Mouse (Mus musculus) urinary bladder, postnatal 36 days (tissue): ENCODE measurements around the gene Sox14.

Source experiments
- DNase-seq, 2 experiments: peaks; one replicate each; pipeline ENCODE4 v3.0.0; 2022; ENCODE audit warnings: low spot score in 2 of 2, mixed read lengths in 1 of 2

Gene Sox14

DNA sequence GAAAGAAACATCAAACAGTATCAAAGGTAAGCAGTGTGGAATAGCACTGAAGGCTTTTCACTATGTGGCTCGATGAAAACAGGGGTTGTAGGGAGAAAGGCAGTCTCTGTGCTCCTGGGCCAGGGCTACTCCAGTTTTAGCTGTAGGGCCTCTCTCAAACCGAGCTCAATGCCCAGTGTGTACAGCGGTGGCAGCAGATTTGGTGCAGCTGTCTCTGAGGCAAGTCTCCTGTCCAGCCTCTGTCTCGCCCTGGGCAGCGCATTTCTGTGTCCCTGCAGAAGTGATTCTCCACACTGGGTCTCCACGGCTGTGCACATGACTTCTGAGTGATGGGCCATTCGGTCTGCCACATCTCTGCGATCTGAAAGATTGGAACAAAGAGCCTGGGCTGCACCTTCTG is 27.6 kb downstream of the Sox14 start:
- no peak for DNase-seq

DNA sequence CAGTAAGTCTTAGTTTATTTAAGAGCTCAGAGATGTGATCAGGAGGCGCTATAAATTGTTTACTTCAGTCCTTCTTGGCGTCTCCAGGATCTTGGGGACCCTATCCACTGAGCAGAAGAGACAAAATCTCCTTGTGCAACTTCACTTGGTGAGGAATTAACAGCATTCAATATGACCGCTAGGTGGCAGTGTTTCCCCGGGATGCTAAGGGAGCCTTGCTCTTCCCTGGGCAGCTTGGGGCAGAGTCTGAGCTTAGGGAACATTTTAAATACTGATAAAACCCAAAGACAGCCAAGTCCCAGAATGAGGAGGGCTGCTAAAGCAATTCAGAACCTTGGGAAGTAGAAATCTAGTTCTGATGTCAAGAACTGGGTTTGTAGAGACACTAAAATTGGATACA is 29.1 kb downstream of the Sox14 start:
- DNase-seq, result peak; percentile 39 to 52

DNA sequence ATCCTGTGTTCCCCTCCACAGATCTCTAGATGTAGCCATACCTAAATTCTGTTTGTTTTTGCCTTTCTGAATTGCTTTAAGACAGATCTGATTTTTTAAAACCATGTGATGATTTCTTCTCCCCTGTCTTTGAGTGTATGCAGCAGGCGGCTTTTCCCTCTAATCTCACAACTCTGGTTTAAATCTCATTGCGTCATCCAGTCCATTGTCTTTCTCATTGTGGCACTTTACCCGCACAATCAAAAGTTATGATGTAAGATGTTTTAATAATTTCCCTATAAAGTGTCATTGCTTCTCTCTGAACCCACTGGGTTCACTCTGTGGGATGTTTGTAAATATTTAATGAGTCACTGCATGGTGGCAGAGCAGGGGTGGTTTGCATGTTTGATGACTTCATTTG is 36.6 kb downstream of the Sox14 start:
- DNase-seq, result no peak

DNA sequence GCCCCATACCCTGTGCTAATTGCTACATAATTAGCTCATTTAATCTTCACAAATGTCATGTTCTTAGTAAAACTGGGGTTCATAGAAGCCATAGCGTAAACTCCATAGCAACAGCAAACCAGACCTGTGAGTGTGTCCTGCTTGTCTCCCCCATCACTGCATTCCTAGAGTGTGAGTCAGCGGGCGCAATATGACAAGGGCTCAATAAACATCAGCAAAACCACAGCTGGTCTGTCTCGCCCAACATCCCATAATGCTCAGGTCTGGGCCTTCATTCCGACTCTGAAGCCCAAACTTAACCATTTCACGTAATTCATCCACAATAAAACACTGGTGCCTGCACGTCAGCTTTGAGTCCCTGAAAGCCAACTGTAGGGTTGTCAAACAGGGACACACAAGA is 37.1 kb downstream of the Sox14 start:
- no peak for DNase-seq

DNA sequence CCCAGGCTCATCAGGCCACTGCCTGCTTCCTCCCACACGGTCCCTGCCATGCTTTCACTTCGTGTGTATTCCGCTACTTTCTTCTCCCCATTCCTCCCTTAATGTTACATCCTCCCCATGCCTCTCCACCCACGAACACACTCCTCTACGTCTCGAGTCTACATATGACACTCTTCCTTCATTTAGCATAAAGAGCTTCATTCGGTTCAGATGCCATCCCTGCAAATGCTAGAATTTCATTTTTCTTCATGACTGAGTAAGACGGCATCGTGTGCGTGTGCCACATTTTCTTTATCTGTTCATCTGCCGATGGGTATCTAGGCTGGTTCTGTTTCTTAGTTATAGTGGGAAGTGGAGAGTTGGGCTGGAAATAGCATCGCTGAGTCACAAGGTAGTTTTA is 39.3 kb downstream of the Sox14 start:
- DNase-seq, result no peak

DNA sequence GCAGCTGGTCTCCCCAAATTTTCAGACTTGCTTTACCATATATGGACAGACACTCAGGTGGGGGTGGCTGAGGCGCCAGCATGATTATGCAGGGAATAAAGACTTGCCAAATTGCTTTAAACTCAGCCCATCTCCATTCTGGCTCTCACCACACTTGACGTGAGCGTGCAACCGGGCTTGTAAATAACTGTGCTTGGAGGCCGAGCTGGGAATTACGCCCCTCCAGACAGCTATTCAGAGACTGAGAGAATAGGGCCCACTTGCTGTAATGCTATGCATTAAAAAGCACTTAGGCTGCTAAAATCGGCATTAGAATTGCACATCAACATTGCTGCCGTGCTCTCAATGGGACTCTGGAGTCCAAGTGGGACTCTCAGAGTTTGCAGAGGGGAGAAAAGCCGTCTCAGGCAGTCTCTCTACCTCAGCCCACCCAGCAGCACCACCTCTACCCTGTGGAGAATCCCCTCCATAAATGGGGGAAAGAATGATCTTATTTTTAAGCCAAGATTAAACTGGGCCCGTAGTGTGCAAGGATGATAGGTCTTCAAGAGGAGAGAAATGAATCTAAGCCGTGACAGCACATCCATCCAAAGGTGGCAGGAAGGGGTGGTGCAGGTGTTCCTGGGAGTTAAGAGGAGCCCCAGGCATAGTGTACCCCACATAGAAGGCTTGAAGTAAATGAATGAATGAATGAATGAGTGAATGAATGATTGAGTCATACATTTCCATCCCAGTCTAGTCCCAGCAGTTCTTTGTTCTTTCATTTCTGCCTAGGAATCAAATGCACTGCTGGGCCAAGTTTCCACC is 40.1 kb downstream of the Sox14 start:
- no peak for DNase-seq
